Mouse (Mus musculus) thymus, adult 2 months (tissue): ENCODE data around the gene Klrg1. TPM values are rescaled to one million over a fixed set of nuclear protein-coding genes. Genes with fewer than 3 reads are reported as not detected.

ENCODE experiments used
- DNase-seq: peaks from one replicate; pipeline ENCODE4 v3.0.0; 2021
- H3K27ac ChIP-seq: fragments of 200-500 bp; 2 replicates; pipeline ENCODE4 v1.5.1; 2012; ENCODE audit warnings: low read length, control low read depth; ENCODE audit not compliant: control insufficient read depth, insufficient read depth
- H3K27me3 ChIP-seq: fragments of 200-500 bp; 2 replicates; pipeline ENCODE4 v1.6.1; 2012; ENCODE audit warnings: mild to moderate bottlenecking, low read length, moderate library complexity, mixed read lengths; ENCODE audit not compliant: control insufficient read depth, insufficient read depth
- H3K36me3 ChIP-seq: fragments of 200-500 bp; 2 replicates; pipeline ENCODE4 v1.6.1; 2012; ENCODE audit warnings: mild to moderate bottlenecking, low read length, moderate library complexity; ENCODE audit not compliant: control insufficient read depth, insufficient read depth
- H3K4me1 ChIP-seq: fragments of 200-500 bp; replicated peaks from 2 replicates; pipeline ENCODE4 v1.6.1; 2012; ENCODE audit warnings: low read length; ENCODE audit not compliant: control insufficient read depth, insufficient read depth
- H3K4me3 ChIP-seq: fragments of 200-500 bp; 2 replicates; pipeline ENCODE4 v1.5.1; 2012; ENCODE audit warnings: mild to moderate bottlenecking, low read length, control low read depth, moderate library complexity; ENCODE audit not compliant: control insufficient read depth, insufficient read depth
- CTCF ChIP-seq: fragments of 200-500 bp; IDR thresholded peaks from 2 replicates; pipeline ENCODE4 v1.5.1; 2012; ENCODE audit warnings: mild to moderate bottlenecking, control low read depth, low read length, moderate library complexity, borderline replicate concordance; ENCODE audit not compliant: control insufficient read depth, poor library complexity, insufficient read depth; ENCODE audit errors: extremely low read depth
- POLR2A ChIP-seq: fragments of 200-500 bp; IDR thresholded peaks from 2 replicates; pipeline ENCODE4 v1.6.1; 2012; ENCODE audit warnings: mild to moderate bottlenecking, low read length, control low read depth, moderate library complexity; ENCODE audit not compliant: control insufficient read depth, poor library complexity, insufficient read depth; ENCODE audit errors: extremely low read depth
- WGBS: fragments of 180-500 bp; shearing (Covaris S2); methylation state at CpG from one replicate; pipeline ENCODE4 v1.1.7; 2018; 5-methylcytosine and 5-hydroxymethylcytosine counted together
- polyA plus RNA-seq: library from polyadenylated mRNA; depleted of rRNA; stranded (reverse); fragments of >200 nt; gene quantifications from 2 replicates; pipeline ENCODE4 v1.2.3, GENCODE M21; 2012

The Klrg1 gene
- polyA plus RNA-seq, 1 experiment: 0.28 TPM

DNA sequence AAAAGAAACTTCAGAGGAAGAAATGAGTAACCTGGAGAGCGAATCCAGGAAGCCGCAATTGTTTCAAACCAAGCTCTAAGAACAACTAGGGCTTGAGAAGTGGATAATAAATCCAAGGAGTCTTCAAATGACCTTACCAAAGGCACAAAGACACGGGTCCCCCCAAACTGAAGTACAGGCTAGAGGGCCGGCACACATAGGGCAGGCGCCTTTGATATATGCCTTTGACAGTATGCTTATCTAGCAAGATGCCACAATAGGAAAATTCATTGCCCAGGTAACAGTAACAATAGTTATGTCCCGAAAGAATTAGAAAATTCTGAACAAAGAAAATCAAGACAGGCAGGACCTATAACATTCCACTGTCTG, 25.4 kb upstream of the Klrg1 start:
- WGBS: 79% methylated on average over 6 of the region's 6 CpGs

GRCm38 (mm10) chr6:122306707-122307106, 24.0 kb upstream of the Klrg1 start:
- no peak for TF ChIP-seq CTCF
- no peak for TF ChIP-seq POLR2A
- Histone ChIP-seq H3K4me3 (no peak overlapping the region), H3K4me1 (peaks cover 7% of the 10 kb centered on the region), H3K36me3 (no peaks in the 10 kb centered on the region), H3K27ac (no peak overlapping the region), H3K27me3 (no peaks in the 10 kb centered on the region)
- 96% methylated on average over 4 of the region's 4 CpGs for WGBS
- DNase-seq: no peak

More for the DNA sequence above, 25.4 kb upstream of the Klrg1 start:
- H3K4me1 ChIP-seq: peaks cover 7% of the 10 kb centered on the region
- H3K36me3 ChIP-seq: peaks cover 1% of the 10 kb centered on the region
- H3K27ac ChIP-seq: no peak overlapping the region
- DNase-seq: peak; percentile 12
- no peaks in the 10 kb centered on the region for H3K27me3 ChIP-seq
- TF ChIP-seq POLR2A (no peak), CTCF (no peak)
- no peak overlapping the region for H3K4me3 ChIP-seq

DNA sequence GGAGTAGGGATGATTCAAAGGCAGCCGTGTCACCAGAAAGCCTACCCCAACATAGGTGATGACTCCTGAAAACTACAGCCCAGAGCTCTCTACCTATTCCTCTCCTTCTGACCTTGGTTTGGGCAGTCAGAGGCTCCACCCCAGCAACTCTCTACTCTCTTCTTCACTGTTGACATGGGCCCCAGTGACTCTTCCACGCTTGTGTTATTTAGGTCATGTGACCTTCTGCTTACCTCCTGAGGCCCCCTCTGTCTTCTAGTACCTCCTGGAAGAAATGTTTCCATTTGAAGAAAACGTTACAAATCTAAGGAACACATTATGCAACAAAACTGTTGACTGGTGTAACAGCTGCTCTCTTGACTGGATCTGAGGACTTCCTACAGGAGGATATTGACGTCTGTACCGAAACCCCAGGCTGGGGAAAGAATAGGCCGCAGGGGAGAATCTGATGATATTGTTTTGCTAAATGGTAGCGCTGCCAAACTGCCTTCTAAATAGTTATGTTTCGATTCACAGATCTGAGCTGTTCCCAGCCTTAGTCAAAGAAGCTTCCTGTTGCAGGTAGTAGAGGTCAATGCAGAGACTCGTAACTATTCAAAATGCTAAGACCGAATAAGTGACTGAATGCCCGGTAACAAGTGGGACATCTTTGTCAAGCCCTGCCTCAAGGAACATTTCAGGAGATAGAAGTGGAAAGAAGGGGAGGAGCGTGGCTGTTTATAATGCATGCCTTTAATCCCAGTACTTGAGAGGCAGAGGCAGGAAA, 22.3 kb upstream of the Klrg1 start:
- Histone ChIP-seq H3K27me3 (no peaks in the 10 kb centered on the region), H3K27ac (no peak overlapping the region), H3K4me3 (no peak overlapping the region), H3K36me3 (no peaks in the 10 kb centered on the region), H3K4me1 (peaks cover 4% of the 10 kb centered on the region)
- TF ChIP-seq CTCF (no peak), POLR2A (no peak)
- DNase-seq: no peak
- WGBS: 90% methylated on average over 12 of the region's 12 CpGs

GRCm38 (mm10) chr6:122304355-122304754, 21.7 kb upstream of the Klrg1 start:
- Histone ChIP-seq H3K4me3 (no peak overlapping the region), H3K27ac (no peak overlapping the region), H3K27me3 (no peaks in the 10 kb centered on the region), H3K36me3 (no peaks in the 10 kb centered on the region), H3K4me1 (peaks cover under 1% of the 10 kb centered on the region)
- peak; percentile 38; the same call in 1 of the 2 replicates for TF ChIP-seq CTCF
- TF ChIP-seq POLR2A: no peak
- 41% methylated on average over 6 of the region's 6 CpGs for WGBS
- DNase-seq: peak; percentile 76

DNA sequence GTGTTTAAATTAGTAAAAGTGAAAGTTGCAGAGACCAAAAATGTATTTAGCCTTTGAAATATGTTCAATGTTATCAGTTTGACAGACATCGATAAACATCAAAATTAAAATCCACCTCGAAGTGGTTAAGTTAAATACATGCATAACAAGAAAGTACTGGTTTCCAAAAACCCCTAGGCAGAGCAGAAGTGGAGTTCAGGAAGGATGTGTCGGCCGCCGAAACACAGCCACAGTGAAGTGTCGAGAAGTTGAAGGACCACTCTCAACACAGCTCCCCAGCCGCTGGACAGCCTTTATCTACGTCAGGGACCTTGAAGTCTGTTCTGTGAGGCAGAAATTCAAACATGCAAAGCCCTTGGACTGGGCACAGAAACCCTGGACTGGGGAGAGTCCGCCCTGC, 20.8 kb upstream of the Klrg1 start:
- TF ChIP-seq CTCF (no peak), POLR2A (no peak)
- 59% methylated on average over 9 of the region's 9 CpGs for WGBS
- H3K4me3 ChIP-seq: no peak overlapping the region
- no peak for DNase-seq
- H3K27me3 ChIP-seq: no peaks in the 10 kb centered on the region
- H3K27ac ChIP-seq: no peak overlapping the region
- H3K4me1 ChIP-seq: no peaks in the 10 kb centered on the region; the same call in 1 of the 2 replicates
- H3K36me3 ChIP-seq: no peaks in the 10 kb centered on the region

DNA sequence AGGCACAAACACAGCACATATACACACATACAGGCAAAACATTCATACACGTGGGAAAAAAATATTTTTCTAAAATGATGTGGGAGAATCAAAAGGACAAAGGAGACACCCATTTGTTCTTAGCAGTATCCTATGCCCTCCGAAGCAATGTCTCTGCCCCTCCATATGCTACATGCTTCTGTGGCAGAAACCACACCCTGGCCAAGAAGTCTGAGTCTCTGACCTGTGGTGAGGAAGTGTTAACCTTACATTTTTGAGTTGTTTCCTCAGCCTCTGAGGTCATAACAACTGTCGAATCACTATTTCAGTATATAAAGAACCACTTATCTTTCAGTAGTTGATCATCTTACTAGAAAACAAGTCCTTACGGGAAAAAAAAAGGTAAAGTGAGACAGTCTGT, 20.0 kb upstream of the Klrg1 start:
- no peak overlapping the region for H3K4me3 ChIP-seq
- H3K27me3 ChIP-seq: no peaks in the 10 kb centered on the region
- 55% methylated on average over 4 of the region's 4 CpGs for WGBS
- TF ChIP-seq CTCF: no peak
- no peak for TF ChIP-seq POLR2A
- DNase-seq: no peak
- H3K36me3 ChIP-seq: no peaks in the 10 kb centered on the region
- H3K4me1 ChIP-seq: no peaks in the 10 kb centered on the region; the same call in none of the 2 replicates
- no peak overlapping the region for H3K27ac ChIP-seq
